Mouse (Mus musculus): ENCODE results near the gene Nme6. TPM values are rescaled to one million over a fixed set of nuclear protein-coding genes. Genes with fewer than 3 reads are reported as not detected.
"Not testable (repeated sequence)": the region's sequence is repeated elsewhere in the genome, so short reads cannot be mapped to it uniquely, and the experiment has no call there.

The Nme6 gene
- total RNA-seq (2017): 21.8 and 23.6 TPM in 2 replicates

DNA sequence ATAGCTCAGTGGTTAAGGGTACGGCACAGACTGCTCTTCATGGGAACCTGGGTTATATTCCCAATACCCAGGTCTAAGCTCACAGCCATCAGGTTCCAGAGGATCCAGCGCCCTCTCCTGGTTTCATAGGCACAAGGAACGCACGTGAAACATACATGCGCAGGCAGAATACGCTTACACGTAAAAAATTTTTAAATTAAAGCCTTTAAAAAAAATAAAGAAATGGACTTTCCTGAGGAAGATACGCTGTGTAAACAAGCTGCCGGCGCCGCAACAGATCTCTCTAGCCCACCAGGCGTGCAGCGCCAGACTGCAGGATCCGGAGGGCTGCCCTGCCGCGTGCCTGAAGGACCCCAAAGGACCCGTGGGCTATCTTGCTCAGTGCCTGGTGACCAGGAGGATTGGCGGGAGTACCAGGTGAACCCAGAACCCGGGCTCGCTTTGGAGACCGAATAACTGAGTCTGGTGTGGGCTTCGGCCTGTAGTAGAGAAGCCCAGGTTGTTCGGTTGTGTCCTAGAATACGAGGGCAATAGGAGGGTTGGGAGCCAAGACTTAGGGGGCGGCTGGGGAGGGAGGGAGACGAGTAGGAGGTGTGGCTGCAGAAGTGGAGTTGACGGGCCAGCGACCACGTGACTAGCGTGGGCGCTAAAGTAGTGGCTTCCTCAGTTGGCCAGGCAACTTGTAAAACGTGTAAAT, at the start of gene Nme6:
Gene Nme6, plus strand, starts transcription at position 359 of the 697 bp plus-strand sequence.
- peak; percentile 99 for ATAC-seq (replicated peaks; ENCODE audit: low read depth, poor library complexity, severe bottlenecking)

GRCm38 (mm10) chr9:109790570-109790969, 42.0 kb upstream of the Nme6 start, which contains the start of gene Fbxw27:
Gene Fbxw27 (minus strand): TSS chr9:109790670.
- not testable (repeated sequence) for ATAC-seq (replicated peaks; ENCODE audit: low read depth, poor library complexity, severe bottlenecking)

GRCm38 (mm10) chr9:109795221-109795620, 37.3 kb upstream of the Nme6 start:
- no peak for ATAC-seq (replicated peaks; ENCODE audit: low read depth, poor library complexity, severe bottlenecking)

- ATAC-seq (replicated peaks; ENCODE audit: low read depth, poor library complexity, severe bottlenecking): no peak
Observed at GRCm38 (mm10) chr9:109795811-109796210, 36.7 kb upstream of the Nme6 start.

- peak; percentile 58; the same call in 1 of the 2 replicates for ATAC-seq (replicated peaks; ENCODE audit: low read depth, poor library complexity, severe bottlenecking)
Observed at GRCm38 (mm10) chr9:109798051-109798450, 34.5 kb upstream of the Nme6 start.

GRCm38 (mm10) chr9:109805596-109805995, 27.0 kb upstream of the Nme6 start:
- not testable (repeated sequence) for ATAC-seq (replicated peaks; ENCODE audit: low read depth, poor library complexity, severe bottlenecking)

GRCm38 (mm10) chr9:109806260-109806659, 26.3 kb upstream of the Nme6 start:
- ATAC-seq (replicated peaks; ENCODE audit: low read depth, poor library complexity, severe bottlenecking): no peak

GRCm38 (mm10) chr9:109806695-109807293, 25.8 kb upstream of the Nme6 start:
- no peak for ATAC-seq (replicated peaks; ENCODE audit: low read depth, poor library complexity, severe bottlenecking)

GRCm38 (mm10) chr9:109807898-109808297, 24.7 kb upstream of the Nme6 start:
- ATAC-seq (replicated peaks; ENCODE audit: low read depth, poor library complexity, severe bottlenecking): no peak

- no peak for ATAC-seq (replicated peaks; ENCODE audit: low read depth, poor library complexity, severe bottlenecking)
Observed at GRCm38 (mm10) chr9:109811980-109812379, 20.6 kb upstream of the Nme6 start, which contains the start of gene Spink8. Gene Spink8 (plus strand): TSS chr9:109812280.

DNA sequence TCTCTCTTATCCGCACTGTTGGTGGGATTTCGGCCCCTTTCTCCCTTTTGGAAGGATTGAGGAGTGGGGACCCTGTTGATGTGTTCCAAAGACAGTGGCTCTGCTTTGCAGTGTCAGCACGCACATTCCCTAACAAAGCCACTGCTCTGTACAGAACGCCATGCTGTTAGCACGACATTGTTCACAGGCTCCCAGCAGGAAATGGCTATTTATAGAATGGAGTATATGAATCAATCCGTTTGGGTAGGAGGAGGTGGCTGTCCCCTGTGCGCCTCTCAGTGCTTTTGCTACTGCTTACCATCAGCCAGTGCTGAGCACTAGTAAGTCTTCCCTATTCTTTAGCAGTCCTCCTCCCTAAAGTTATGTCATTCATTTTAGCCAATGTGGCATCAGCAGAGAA, 19.1 kb upstream of the Nme6 start:
- ATAC-seq (replicated peaks; ENCODE audit: low read depth, poor library complexity, severe bottlenecking): no peak

DNA sequence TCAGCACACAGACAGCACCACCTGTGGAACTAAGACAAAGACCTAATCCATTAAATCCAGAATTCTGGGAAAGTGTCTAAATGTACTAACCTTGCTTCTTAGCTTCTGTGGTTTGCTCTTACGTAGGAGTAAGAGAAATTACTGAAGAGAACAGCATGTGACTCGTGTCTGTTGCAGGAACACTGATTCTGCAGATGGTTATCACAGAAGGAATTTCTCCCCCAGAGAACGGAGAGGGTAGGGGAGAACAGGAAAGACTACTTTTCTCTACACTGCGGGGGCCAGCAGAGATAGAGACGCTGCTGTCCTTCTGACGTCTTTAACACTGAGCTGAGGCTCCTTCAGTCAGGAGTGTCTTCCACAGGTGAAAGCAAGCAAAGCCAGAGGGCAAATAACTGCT, 16.2 kb upstream of the Nme6 start:
- no peak for ATAC-seq (replicated peaks; ENCODE audit: low read depth, poor library complexity, severe bottlenecking)

- ATAC-seq (replicated peaks; ENCODE audit: low read depth, poor library complexity, severe bottlenecking): no peak
Observed at GRCm38 (mm10) chr9:109825739-109826138, 6.8 kb upstream of the Nme6 start.

GRCm38 (mm10) chr9:109826181-109826580, 6.4 kb upstream of the Nme6 start:
- no peak for ATAC-seq (replicated peaks; ENCODE audit: low read depth, poor library complexity, severe bottlenecking)

DNA sequence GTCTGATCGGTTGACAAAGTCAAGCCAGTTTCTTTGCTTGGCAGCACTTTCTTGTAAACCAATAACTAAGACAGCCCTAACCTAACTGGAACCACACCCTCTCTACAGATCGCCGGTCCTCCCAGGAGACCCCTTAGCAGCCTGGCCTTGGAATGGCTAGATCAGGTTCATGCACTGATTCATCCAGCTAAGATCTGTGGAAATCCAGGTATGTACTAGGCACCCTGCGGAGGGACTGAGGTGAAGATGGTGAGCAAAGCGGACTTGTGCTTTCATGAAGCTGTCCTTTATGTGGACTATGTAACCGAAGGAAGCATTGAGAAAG, 501 bp downstream of the Nme6 start:
- no peak for ATAC-seq (replicated peaks; ENCODE audit: low read depth, poor library complexity, severe bottlenecking)

DNA sequence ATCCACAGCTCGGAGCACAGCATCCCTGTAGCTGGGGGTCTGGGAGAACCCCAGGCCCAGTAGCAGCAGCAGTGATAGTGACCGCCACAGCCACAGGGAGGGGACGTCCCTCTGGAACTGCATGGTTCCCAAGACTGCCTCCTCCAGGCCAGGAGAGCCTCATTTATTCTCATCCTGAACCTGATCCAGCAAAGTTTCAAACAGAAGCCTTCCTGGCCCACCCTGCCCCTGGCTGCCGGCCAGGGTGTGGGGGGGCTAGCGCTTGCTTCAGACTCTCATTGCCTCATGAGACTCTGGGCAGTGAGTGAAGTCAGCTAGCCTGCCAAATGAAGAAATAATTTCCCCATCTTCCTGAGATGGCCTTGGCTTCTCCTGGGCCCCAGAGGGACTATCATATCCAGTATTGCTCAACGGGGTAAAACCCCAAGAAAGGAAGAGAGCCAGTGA, 16.8 kb downstream of the Nme6 start, which contains the start of gene Camp:
Gene Camp, minus strand, starts transcription at position 306 of the 447 bp plus-strand sequence.
- ATAC-seq (replicated peaks; ENCODE audit: low read depth, poor library complexity, severe bottlenecking): peak; percentile 66

DNA sequence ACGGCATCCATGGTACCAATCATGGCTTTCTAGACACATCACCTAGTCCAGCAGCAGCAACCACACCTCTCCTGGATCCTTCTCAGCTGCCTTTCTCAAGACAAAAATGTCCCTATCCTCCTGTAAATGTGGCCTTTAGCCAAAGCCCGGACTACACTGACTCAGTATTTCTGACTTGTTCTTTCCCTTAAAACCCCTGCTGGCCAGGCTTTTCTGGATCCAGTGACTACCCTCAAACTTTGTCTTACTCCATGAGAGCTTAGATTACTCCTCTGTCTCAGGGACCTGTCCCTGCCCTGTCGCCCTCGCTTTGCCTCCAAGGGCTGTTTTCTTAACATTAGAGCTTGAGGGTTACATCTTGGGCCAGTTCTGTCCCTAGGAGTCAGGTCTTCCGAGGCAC, 17.6 kb downstream of the Nme6 start:
- no peak for ATAC-seq (replicated peaks; ENCODE audit: low read depth, poor library complexity, severe bottlenecking)

DNA sequence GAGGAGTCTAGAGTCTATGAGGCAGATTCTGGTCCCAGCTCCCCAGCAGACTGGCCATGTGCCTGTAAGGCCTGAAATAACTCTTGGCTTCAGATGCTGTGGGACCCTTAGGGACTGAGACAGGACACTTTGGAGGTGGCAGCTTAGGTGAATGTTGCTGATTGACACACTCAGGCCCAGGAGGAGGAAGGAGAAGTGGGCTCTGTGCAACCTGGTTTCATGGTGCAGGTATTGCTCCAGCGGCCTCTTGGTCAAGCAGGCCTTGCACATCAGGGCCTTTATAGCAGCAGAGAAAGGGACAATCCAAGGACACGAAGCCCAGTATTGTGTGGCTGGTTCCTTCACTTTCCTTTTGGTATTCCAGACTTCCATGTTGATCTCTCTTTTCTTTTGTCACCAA, 21.8 kb downstream of the Nme6 start:
- ATAC-seq (replicated peaks; ENCODE audit: low read depth, poor library complexity, severe bottlenecking): no peak

DNA sequence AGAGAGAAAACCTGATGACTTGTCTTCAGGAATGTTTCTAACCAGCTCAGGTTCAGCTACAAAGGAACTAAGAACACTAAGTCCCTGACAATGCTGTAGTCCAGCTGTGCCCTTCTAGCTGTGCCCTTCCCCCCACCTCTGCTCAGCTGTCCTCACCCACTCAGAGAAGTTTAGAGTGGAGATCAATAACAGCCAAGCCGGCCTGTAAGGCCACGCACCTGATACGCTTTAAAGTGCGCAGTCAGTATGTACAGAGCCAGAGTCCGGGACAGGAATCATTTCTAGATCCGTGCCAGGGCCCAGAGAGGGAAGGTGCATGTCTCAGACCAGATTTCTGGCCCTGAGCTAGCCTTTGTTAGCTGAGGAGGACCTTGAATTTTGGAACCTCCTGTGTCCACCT, 23.4 kb downstream of the Nme6 start:
- ATAC-seq (replicated peaks; ENCODE audit: low read depth, poor library complexity, severe bottlenecking): no peak

DNA sequence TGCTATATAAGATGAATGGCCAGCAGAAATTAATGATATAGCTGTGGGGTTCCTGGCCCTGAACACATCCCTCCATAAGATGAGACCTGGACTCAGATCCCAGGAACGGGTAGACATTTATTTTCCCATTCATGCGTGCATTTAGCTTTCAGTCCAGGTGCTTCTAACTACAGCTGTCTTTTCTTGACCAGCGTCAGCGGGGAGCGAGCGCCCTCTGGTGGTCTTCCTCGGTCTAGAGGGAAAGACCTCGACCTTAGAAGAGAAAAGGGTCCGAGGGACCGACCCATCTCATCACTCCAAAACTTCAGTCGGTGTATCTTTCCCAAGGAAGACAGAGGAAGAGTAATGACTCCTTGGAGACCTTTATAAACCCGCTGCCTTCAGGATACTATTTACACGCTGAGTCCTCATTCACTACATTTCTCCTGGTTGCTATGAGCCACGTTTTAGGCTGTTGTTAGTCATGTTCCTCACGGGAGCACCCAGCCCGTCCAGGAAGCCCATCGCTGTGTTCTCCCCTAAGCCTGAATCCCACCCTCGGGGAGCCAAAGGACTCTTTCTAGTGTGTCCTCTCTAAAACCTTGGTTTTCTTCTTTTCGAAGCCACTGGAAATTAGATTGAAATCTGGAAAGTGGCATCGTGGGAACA, 30.0 kb downstream of the Nme6 start:
- peak; percentile 77 for ATAC-seq (replicated peaks; ENCODE audit: low read depth, poor library complexity, severe bottlenecking)

DNA sequence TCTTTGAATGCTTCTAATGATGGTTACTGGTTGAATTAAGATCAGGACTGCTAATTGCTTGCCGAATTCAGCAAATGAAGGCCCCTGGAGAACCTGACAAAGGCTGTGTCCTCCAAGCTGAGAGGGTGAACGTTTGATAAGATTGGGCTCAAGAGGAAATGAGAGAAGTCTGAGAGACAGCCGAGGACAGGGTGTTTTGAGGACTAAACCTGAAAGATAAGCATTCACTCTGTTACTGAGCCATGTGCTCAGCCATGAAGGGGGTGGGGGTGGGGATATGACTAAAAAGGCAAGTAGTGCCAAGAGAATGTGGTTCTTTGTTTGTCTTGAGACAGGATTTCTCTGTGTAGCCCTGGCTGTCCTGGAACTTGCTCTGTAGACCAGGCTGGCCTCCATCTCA, 30.5 kb downstream of the Nme6 start:
- ATAC-seq (replicated peaks; ENCODE audit: low read depth, poor library complexity, severe bottlenecking): peak; percentile 73

Data from common myeloid progenitor, adult 5-6 weeks (primary cell).